Comparison of ENCODE assay signal across 13 mouse cellular contexts in the genomic region with DNA sequence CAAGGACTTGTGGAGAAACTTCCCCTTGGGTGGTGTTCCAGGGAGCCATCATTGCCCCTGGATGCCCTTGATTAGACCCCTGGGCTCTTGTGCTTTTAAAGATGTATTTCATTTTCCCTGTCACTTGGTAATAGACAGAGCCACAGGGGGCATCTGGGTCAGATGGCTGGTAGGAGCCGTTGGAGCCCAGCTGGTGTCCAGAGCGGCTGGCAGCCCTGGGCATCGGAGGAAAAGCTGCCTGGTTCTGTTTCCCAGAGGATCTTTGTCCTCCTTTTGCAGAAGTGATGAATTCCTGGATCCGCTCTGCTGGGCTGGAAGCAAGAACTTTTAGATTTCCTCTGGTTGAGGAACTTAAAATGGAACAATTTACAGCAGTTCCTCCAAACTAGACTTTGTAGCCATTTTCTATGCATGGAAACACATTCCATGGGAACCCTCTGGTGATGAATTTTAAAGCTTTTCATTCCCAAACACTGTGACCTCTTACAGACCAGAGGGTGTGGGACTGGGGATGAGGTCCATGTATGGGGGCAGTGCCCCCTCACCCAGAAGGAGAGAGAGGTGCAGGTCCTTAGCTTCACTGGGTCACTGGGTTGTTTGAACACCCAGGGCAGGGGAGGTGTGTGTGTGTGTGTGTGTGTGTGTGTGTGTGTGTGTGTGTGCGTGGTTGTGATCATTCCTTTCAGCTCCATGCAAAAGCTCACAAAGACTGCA. TPM values are rescaled to one million over a fixed set of nuclear protein-coding genes. Genes with fewer than 3 reads are reported as not detected.
A peak's percentile ranks its signal among the peaks of the same experiment; 100 is the strongest.
DNase-seq lines count a peak whose midpoint lies in the region; ATAC-seq lines count a peak whose summit lies in the region.
"Had no signal": no experiment of that assay in that cellular context is flagged by ENCODE, and none has a peak within 500 bp of the region (broad histone marks: within the 10 kb centered on the region; RNA-seq: fewer than 3 reads in every experiment).

No protein-coding gene starts in this region.

- no peak for DNase-seq in forebrain, embryonic 11.5 days (ENCODE audit: low spot score)
- peak; percentile 84 for DNase-seq in cerebellum, adult 9-10 months
- DNase-seq in right cerebral cortex, postnatal 10 days (ENCODE audit: low spot score in 2 of 2) = no peak
- DNase-seq in spleen, postnatal 10 days (ENCODE audit: low spot score in 2 of 2) = no peak
- DNase-seq: lung, postnatal 14 days had no signal

- no peak for ATAC-seq in forebrain, embryonic 12.5 days (ENCODE audit: low FRiP score)
- no peak for ATAC-seq in forebrain, embryonic 11.5 days (replicated peaks; ENCODE audit: low FRiP score)
- peak; percentile 57 for ATAC-seq in hindbrain, embryonic 15.5 days (ENCODE audit: low FRiP score, low read depth)
- peak; percentile 61 for ATAC-seq in neural tube, embryonic 12.5 days (ENCODE audit: low FRiP score, low read depth)
- no peak for ATAC-seq in megakaryocyte-erythroid progenitor cell, adult 5-6 weeks (replicated peaks; ENCODE audit: low FRiP score, low TSS enrichment, poor library complexity, severe bottlenecking)

- no peaks in the 10 kb centered on the region for H3K27me3 ChIP-seq in forebrain, embryonic 12.5 days
- H3K27me3 ChIP-seq in forebrain, embryonic 11.5 days (ENCODE audit: control insufficient read depth, insufficient read depth, low read length) = no peaks in the 10 kb centered on the region
- H3K27me3 ChIP-seq in hindbrain, embryonic 15.5 days = no peaks in the 10 kb centered on the region
- H3K27me3 ChIP-seq in neural tube, embryonic 12.5 days (replicated peaks) = no peaks in the 10 kb centered on the region
- H3K27me3 ChIP-seq: kidney, embryonic 15.5 days had no signal

- peaks cover 12% of the 10 kb centered on the region; the same call in 1 of the 2 replicates for H3K4me1 ChIP-seq in forebrain, embryonic 12.5 days
- H3K4me1 ChIP-seq in forebrain, embryonic 11.5 days (replicated peaks; ENCODE audit: control insufficient read depth, insufficient read depth, low read length) = 0 out of 2 replicates have a peak, but pooled peaks cover 1% of the 10 kb centered on the region
- peaks cover 23% of the 10 kb centered on the region for H3K4me1 ChIP-seq in hindbrain, embryonic 15.5 days (replicated peaks)
- H3K4me1 ChIP-seq in neural tube, embryonic 12.5 days = peaks cover 23% of the 10 kb centered on the region

- no peak overlapping the region for H3K4me3 ChIP-seq in forebrain, embryonic 12.5 days (replicated peaks)
- no peak overlapping the region for H3K4me3 ChIP-seq in forebrain, embryonic 11.5 days (ENCODE audit: low read depth, low read length)
- H3K4me3 ChIP-seq in hindbrain, embryonic 15.5 days = no peak overlapping the region
- no peak overlapping the region for H3K4me3 ChIP-seq in neural tube, embryonic 12.5 days
- H3K4me3 ChIP-seq: kidney, embryonic 15.5 days had no signal

- H3K36me3 ChIP-seq in forebrain, embryonic 12.5 days (replicated peaks) = 0 out of 2 replicates have a peak, but pooled peaks cover 3% of the 10 kb centered on the region
- no peaks in the 10 kb centered on the region for H3K36me3 ChIP-seq in forebrain, embryonic 11.5 days (ENCODE audit: control insufficient read depth, insufficient read depth, low read length)
- H3K36me3 ChIP-seq in hindbrain, embryonic 15.5 days = no peaks in the 10 kb centered on the region
- peaks cover 9% of the 10 kb centered on the region; the same call in 1 of the 2 replicates for H3K36me3 ChIP-seq in neural tube, embryonic 12.5 days
- H3K36me3 ChIP-seq: kidney, embryonic 15.5 days had no signal

- no peak overlapping the region for H3K4me2 ChIP-seq in forebrain, embryonic 12.5 days
- no peak overlapping the region for H3K4me2 ChIP-seq in forebrain, embryonic 11.5 days (ENCODE audit: low read depth, low read length, severe bottlenecking)
- no peak overlapping the region for H3K4me2 ChIP-seq in hindbrain, embryonic 15.5 days
- H3K4me2 ChIP-seq in neural tube, embryonic 12.5 days (replicated peaks) = 0 out of 2 replicates have a peak overlapping the region, but pooled peaks have one; percentile 20
- H3K4me2 ChIP-seq: kidney, embryonic 15.5 days; liver, embryonic 11.5 days had no signal

- 66% methylated on average over 5 of the region's 5 CpGs for WGBS in forebrain, embryonic 12.5 days
- WGBS in forebrain, embryonic 11.5 days = 74% methylated on average over 5 of the region's 5 CpGs
- 14% methylated on average over 5 of the region's 5 CpGs for WGBS in hindbrain, embryonic 15.5 days
- WGBS in neural tube, embryonic 12.5 days = 25% methylated on average over 5 of the region's 5 CpGs

- H3K9ac ChIP-seq in forebrain, embryonic 12.5 days = no peak overlapping the region
- H3K9ac ChIP-seq in forebrain, embryonic 11.5 days (ENCODE audit: low read length) = no peak overlapping the region
- H3K9ac ChIP-seq in hindbrain, embryonic 15.5 days = no peak overlapping the region
- H3K9ac ChIP-seq in neural tube, embryonic 12.5 days = no peak overlapping the region
- H3K9ac ChIP-seq: kidney, embryonic 15.5 days had no signal

- no peaks in the 10 kb centered on the region for H3K9me3 ChIP-seq in forebrain, embryonic 12.5 days
- no peaks in the 10 kb centered on the region for H3K9me3 ChIP-seq in forebrain, embryonic 11.5 days (ENCODE audit: control insufficient read depth, low read length)
- no peaks in the 10 kb centered on the region for H3K9me3 ChIP-seq in hindbrain, embryonic 15.5 days
- H3K9me3 ChIP-seq in neural tube, embryonic 12.5 days = no peaks in the 10 kb centered on the region
- H3K9me3 ChIP-seq: kidney, embryonic 15.5 days had no signal

- H3K27ac ChIP-seq in forebrain, embryonic 12.5 days = peak overlapping the region; percentile 31; the same call in 1 of the 2 replicates
- H3K27ac ChIP-seq in forebrain, embryonic 11.5 days (ENCODE audit: low read depth, low read length) = no peak overlapping the region
- peak overlapping the region; percentile 72 for H3K27ac ChIP-seq in hindbrain, embryonic 15.5 days (replicated peaks)
- 0 out of 2 replicates have a peak overlapping the region, but pooled peaks have one; percentile 37 for H3K27ac ChIP-seq in neural tube, embryonic 12.5 days
- H3K27ac ChIP-seq: kidney, embryonic 15.5 days had no signal

RNA-seq across cellular contexts. Expression of gene Apba2, which starts 20.3 kb away (rescaled TPM):
- polyA plus RNA-seq in forebrain, embryonic 12.5 days (2016; fragmentation: Nextera tagmentation; extraction: Ambion mirVana) = 101 and 106 TPM in 2 replicates
- polyA plus RNA-seq in forebrain, embryonic 11.5 days (2014; fragmentation: Nextera tagmentation; extraction: Ambion mirVana) = 67.6 and 77.0 TPM in 2 replicates
- polyA plus RNA-seq in hindbrain, embryonic 15.5 days (2015; fragmentation: Nextera tagmentation; extraction: Ambion mirVana) = 158 and 175 TPM in 2 replicates
- 147 and 159 TPM in 2 replicates for polyA plus RNA-seq in neural tube, embryonic 12.5 days (2016; fragmentation: Nextera tagmentation; extraction: Ambion mirVana)
- not detected in 2 replicates for total RNA-seq in megakaryocyte-erythroid progenitor cell, adult 5-6 weeks (2014; fragmentation: Nextera tagmentation)
- total RNA-seq in megakaryocyte-erythroid progenitor cell, adult 5-6 weeks (2017) = not detected in 2 replicates
- total RNA-seq: granulocyte monocyte progenitor cell, adult 5-6 weeks had no signal
- polyA plus RNA-seq: C2C12 had no signal

Comparison
In these comparisons a context has a peak if more than half of its experiments do, and no peak if none do; other contexts are left out.
1. ATAC-seq: peak in hindbrain, embryonic 15.5 days (single experiment) and neural tube, embryonic 12.5 days (single experiment); none in forebrain, embryonic 12.5 days (single experiment), forebrain, embryonic 11.5 days (single experiment) and megakaryocyte-erythroid progenitor cell, adult 5-6 weeks (single experiment).